Mouse (Mus musculus): ENCODE measurements around the gene Cnnm4. TPM values are rescaled to one million over a fixed set of nuclear protein-coding genes. Genes with fewer than 3 reads are reported as not detected.

Cnnm4 gene
- polyA plus RNA-seq, 1 experiment from 2014 or later: 13.8 TPM

GRCm38 (mm10) chr1:36556553-36557456 is 85.4 kb downstream of the Cnnm4 start:
- Histone ChIP-seq H3K9me3 (ENCODE audit: low read length) (no peaks in the 10 kb centered on the region), H3K27me3 (ENCODE audit: insufficient read depth, low read length) (no peaks in the 10 kb centered on the region), H3K9ac (replicated peaks; ENCODE audit: low read length) (peak overlapping the region; percentile 90), H3K4me3 (ENCODE audit: low read length) (peak overlapping the region; percentile 89), H3K4me1 (ENCODE audit: insufficient read depth, low read length) (peaks cover 71% of the 10 kb centered on the region), H3K36me3 (ENCODE audit: insufficient read depth, low read length) (peaks cover 31% of the 10 kb centered on the region), H3K27ac (ENCODE audit: low read length) (peak overlapping the region; percentile 98), H3K4me2 (replicated peaks; ENCODE audit: low read depth, low read length) (peak overlapping the region; percentile 97)
- peak; percentile 78 for ATAC-seq (ENCODE audit: low FRiP score, low TSS enrichment)
- 0% methylated on average over 52 of the region's 52 CpGs for WGBS

GRCm38 (mm10) chr1:36557457-36558011 is 86.1 kb downstream of the Cnnm4 start:
- peak overlapping the region; percentile 97 for H3K4me2 ChIP-seq (replicated peaks; ENCODE audit: low read depth, low read length)
- H3K9ac ChIP-seq (replicated peaks; ENCODE audit: low read length): peak overlapping the region; percentile 90
- H3K4me3 ChIP-seq (ENCODE audit: low read length): peak overlapping the region; percentile 89
- no peaks in the 10 kb centered on the region for H3K9me3 ChIP-seq (ENCODE audit: low read length)
- peak; percentile 78 for ATAC-seq (ENCODE audit: low FRiP score, low TSS enrichment)
- H3K4me1 ChIP-seq (ENCODE audit: insufficient read depth, low read length): peaks cover 76% of the 10 kb centered on the region
- peak overlapping the region; percentile 98 for H3K27ac ChIP-seq (ENCODE audit: low read length)
- peaks cover 24% of the 10 kb centered on the region for H3K36me3 ChIP-seq (ENCODE audit: insufficient read depth, low read length)
- H3K27me3 ChIP-seq (ENCODE audit: insufficient read depth, low read length): no peaks in the 10 kb centered on the region
- WGBS: under 1% methylated on average over 48 of the region's 48 CpGs

Small RNA genes lying within 50 kb of the gene (microRNA-seq; reads per million reads assigned to microRNA genes)
- gene Gm47280: not detected

Other genes with a start within 250 kb of the Cnnm4 start
- 61.3 and 69.0 TPM in 2 replicates for gene Uggt1, start 226.9 kb upstream of the Cnnm4 start, polyA plus RNA-seq (2015; fragmentation: Nextera tagmentation; extraction: Ambion mirVana)
- gene Neurl3, start 196.9 kb upstream of the Cnnm4 start, polyA plus RNA-seq (2015; fragmentation: Nextera tagmentation; extraction: Ambion mirVana): 18.4 TPM in 2 replicates
- gene Arid5a, start 163.9 kb upstream of the Cnnm4 start, polyA plus RNA-seq (2015; fragmentation: Nextera tagmentation; extraction: Ambion mirVana): 6.5 and 7.9 TPM in 2 replicates
- 49.8 and 55.7 TPM in 2 replicates for gene Kansl3, start 102.4 kb upstream of the Cnnm4 start, polyA plus RNA-seq (2015; fragmentation: Nextera tagmentation; extraction: Ambion mirVana)
- gene Fer1l5, start 99.3 kb upstream of the Cnnm4 start, polyA plus RNA-seq (2015; fragmentation: Nextera tagmentation; extraction: Ambion mirVana): 1.3 and 1.7 TPM in 2 replicates
- 54.0 and 61.4 TPM in 2 replicates for gene Lman2l, start 26.3 kb upstream of the Cnnm4 start, polyA plus RNA-seq (2015; fragmentation: Nextera tagmentation; extraction: Ambion mirVana)
- 3.5 and 3.7 TPM in 2 replicates for gene Cnnm3, start 40.2 kb downstream of the Cnnm4 start, polyA plus RNA-seq (2015; fragmentation: Nextera tagmentation; extraction: Ambion mirVana)
- gene Ankrd23, start 65.3 kb downstream of the Cnnm4 start, polyA plus RNA-seq (2015; fragmentation: Nextera tagmentation; extraction: Ambion mirVana): 15.2 and 21.7 TPM in 2 replicates
- gene Gm42417, start 67.8 kb downstream of the Cnnm4 start, polyA plus RNA-seq (2015; fragmentation: Nextera tagmentation; extraction: Ambion mirVana): 0.30 and 1.5 TPM in 2 replicates
- gene Ankrd39, start 75.8 kb downstream of the Cnnm4 start, polyA plus RNA-seq (2015; fragmentation: Nextera tagmentation; extraction: Ambion mirVana): 29.2 and 30.0 TPM in 2 replicates
- gene Sema4c, start 86.7 kb downstream of the Cnnm4 start, polyA plus RNA-seq (2015; fragmentation: Nextera tagmentation; extraction: Ambion mirVana): 21.4 and 21.9 TPM in 2 replicates
- 1.2 and 1.8 TPM in 2 replicates for gene Fam178b, start 211.6 kb downstream of the Cnnm4 start, polyA plus RNA-seq (2015; fragmentation: Nextera tagmentation; extraction: Ambion mirVana)
- gene Cox5b, start 219.8 kb downstream of the Cnnm4 start, polyA plus RNA-seq (2015; fragmentation: Nextera tagmentation; extraction: Ambion mirVana): 681 and 722 TPM in 2 replicates
- gene 4933424G06Rik, start 238.5 kb downstream of the Cnnm4 start, polyA plus RNA-seq (2015; fragmentation: Nextera tagmentation; extraction: Ambion mirVana): 0.26 TPM in 1 of 2 replicates, not detected in the other
- 118 and 123 TPM in 2 replicates for gene Actr1b, start 242.8 kb downstream of the Cnnm4 start, polyA plus RNA-seq (2015; fragmentation: Nextera tagmentation; extraction: Ambion mirVana)

All from kidney, embryonic 16.5 days (tissue).